Mouse (Mus musculus) heart, embryonic 16.5 days (tissue): ENCODE data around the gene Spint5. TPM values are rescaled to one million over a fixed set of nuclear protein-coding genes. Genes with fewer than 3 reads are reported as not detected.

Experiments used
- ATAC-seq: fragments of 200-750 bp; cut with Nextera tagmentation; replicated peaks from 2 replicates; pipeline ENCODE4 v1.8.0; 2017; ENCODE audit warnings: moderate number of reproducible peaks; ENCODE audit not compliant: insufficient read depth, low FRiP score; ENCODE audit errors: extremely low read depth
- H3K27ac ChIP-seq: fragments of 300-500 bp; sonication (generic); 2 replicates; pipeline ENCODE4 v1.5.1; 2014; ENCODE audit warnings: mild to moderate bottlenecking, low read length, control low read depth, moderate library complexity
- H3K27me3 ChIP-seq: fragments of 300-500 bp; sonication (generic); 2 replicates; pipeline ENCODE4 v1.6.1; 2014; ENCODE audit warnings: low read length, mixed read lengths; ENCODE audit not compliant: control insufficient read depth, insufficient read depth
- H3K36me3 ChIP-seq: fragments of 300-500 bp; sonication (generic); 2 replicates; pipeline ENCODE4 v1.6.1; 2014; ENCODE audit not compliant: control insufficient read depth, insufficient read depth
- H3K4me1 ChIP-seq: fragments of 300-500 bp; sonication (generic); 2 replicates; pipeline ENCODE4 v1.6.1; 2014; ENCODE audit warnings: low read length, mixed read lengths; ENCODE audit not compliant: control insufficient read depth, insufficient read depth
- H3K4me2 ChIP-seq: fragments of 300-500 bp; sonication (generic); 2 replicates; pipeline ENCODE4 v1.6.1; 2014; ENCODE audit warnings: low read depth, mild to moderate bottlenecking, control low read depth, low read length
- H3K4me3 ChIP-seq: fragments of 300-500 bp; sonication (generic); 2 replicates; pipeline ENCODE4 v1.5.1; 2014; ENCODE audit warnings: mild to moderate bottlenecking, control low read depth, low read length
- H3K9ac ChIP-seq: fragments of 300-500 bp; sonication (generic); 2 replicates; pipeline ENCODE4 v1.6.1; 2014; ENCODE audit warnings: low read length, control low read depth
- H3K9me3 ChIP-seq: fragments of 300-500 bp; sonication (generic); replicated peaks from 2 replicates; pipeline ENCODE4 v1.6.1; 2016; ENCODE audit warnings: low read length; ENCODE audit not compliant: control insufficient read depth
- WGBS: fragments of 180-500 bp; shearing (Covaris S2); extraction: QIAGEN DNeasy Blood & Tissue Kit; methylation state at CpG from one replicate; pipeline ENCODE4 v1.1.7; 2014; 5-methylcytosine and 5-hydroxymethylcytosine counted together
- polyA plus RNA-seq: library from polyadenylated mRNA; unstranded; fragments of >200 nt; fragmentation: Nextera tagmentation; extraction: Ambion mirVana; gene quantifications from 2 replicates; pipeline ENCODE4 v1.2.1, GENCODE M21; 2015

Spint5 gene
- polyA plus RNA-seq, 1 experiment from 2014 or later: not detected

DNA sequence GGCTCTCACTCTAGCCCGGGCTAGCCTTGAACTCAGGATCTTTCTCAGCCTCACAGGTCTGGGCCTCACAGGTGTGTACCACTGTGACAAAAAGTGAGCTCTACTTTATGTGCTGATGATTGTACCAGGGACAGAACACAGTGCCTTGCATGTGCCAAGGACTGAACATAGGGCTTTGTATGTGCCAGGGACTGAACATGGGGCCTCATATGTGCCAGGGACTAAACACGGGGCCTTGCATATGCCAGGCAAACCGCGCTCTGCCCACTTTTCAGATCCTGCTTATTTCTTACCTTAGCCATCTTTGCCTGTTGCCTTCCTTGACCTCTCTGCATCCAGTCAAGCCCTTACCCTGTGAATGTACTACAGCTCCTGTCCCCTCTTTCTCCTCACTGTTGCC lies 46.9 kb downstream of the Spint5 start:
- 99% methylated on average over 4 of the region's 4 CpGs for WGBS
- Histone ChIP-seq H3K27me3 (no peaks in the 10 kb centered on the region), H3K4me2 (no peak overlapping the region), H3K9me3 (no peaks in the 10 kb centered on the region), H3K4me1 (peaks cover 3% of the 10 kb centered on the region; the same call in 1 of the 2 replicates), H3K36me3 (peaks cover 67% of the 10 kb centered on the region), H3K4me3 (no peak overlapping the region), H3K27ac (no peak overlapping the region), H3K9ac (no peak overlapping the region)
- no peak for ATAC-seq

DNA sequence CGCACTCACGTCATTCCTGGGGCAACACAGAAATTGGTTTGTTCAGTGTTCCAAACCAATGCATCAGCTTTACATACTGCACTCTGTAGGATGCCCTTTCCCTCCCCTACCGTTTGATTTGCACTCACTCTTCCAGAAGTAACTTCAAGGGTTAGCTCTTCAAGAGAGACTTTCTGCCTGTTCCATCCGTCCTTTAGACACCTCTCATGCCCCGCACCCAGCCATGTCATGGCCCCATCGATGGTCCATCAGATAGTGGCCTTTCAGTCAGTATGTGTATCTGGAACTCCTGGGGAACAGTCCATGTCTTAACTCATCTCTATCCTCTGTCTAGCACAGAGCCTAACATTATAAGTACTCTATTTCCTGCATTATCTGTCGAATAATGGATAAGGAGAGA lies 47.5 kb downstream of the Spint5 start:
- 83% methylated on average over 7 of the region's 7 CpGs for WGBS
- no peak overlapping the region for H3K27ac ChIP-seq
- H3K27me3 ChIP-seq: no peaks in the 10 kb centered on the region
- H3K9ac ChIP-seq: no peak overlapping the region
- H3K9me3 ChIP-seq: no peaks in the 10 kb centered on the region
- no peak overlapping the region for H3K4me2 ChIP-seq
- peaks cover 3% of the 10 kb centered on the region; the same call in 1 of the 2 replicates for H3K4me1 ChIP-seq
- no peak for ATAC-seq
- no peak overlapping the region for H3K4me3 ChIP-seq
- H3K36me3 ChIP-seq: peaks cover 64% of the 10 kb centered on the region

DNA sequence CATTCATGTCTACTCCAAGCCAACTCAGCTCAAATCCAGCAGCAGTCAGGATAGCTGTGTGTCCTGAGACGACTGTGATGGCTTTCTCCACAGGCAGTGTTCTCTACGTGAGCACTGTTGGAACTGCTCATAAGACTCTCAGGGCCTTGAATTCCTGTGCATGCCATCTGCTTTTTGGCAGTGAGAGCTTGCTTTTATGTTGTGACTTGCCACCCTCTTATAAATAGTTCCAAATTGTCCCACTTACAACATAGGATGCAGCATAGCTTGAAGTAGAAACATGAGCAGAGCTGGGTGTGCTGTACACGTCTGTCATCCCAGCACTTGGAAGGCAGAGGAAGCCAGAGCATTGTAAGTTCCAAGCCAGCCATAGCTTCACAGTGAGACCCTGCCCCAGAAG lies 50.7 kb downstream of the Spint5 start:
- 60% methylated on average over 3 of the region's 3 CpGs for WGBS
- H3K27ac ChIP-seq: peak overlapping the region; percentile 65

More for the DNA sequence above, 50.7 kb downstream of the Spint5 start:
- H3K4me2 ChIP-seq: no peak overlapping the region
- H3K27me3 ChIP-seq: no peaks in the 10 kb centered on the region
- ATAC-seq: no peak
- H3K4me3 ChIP-seq: no peak overlapping the region
- H3K36me3 ChIP-seq: peaks cover 36% of the 10 kb centered on the region
- H3K9me3 ChIP-seq: no peaks in the 10 kb centered on the region
- H3K4me1 ChIP-seq: peaks cover 11% of the 10 kb centered on the region; the same call in 1 of the 2 replicates
- H3K9ac ChIP-seq: no peak overlapping the region

Other genes starting within 250 kb of the Spint5 start
- gene Trp53tg5, start 241.6 kb upstream of the Spint5 start, polyA plus RNA-seq: not detected in 2 replicates
- gene Dbndd2, start 229.2 kb upstream of the Spint5 start, polyA plus RNA-seq: 10.6 and 16.4 TPM in 2 replicates
- gene Pigt, start 217.8 kb upstream of the Spint5 start, polyA plus RNA-seq: 45.3 and 46.2 TPM in 2 replicates
- gene Wfdc2, start 152.9 kb upstream of the Spint5 start, polyA plus RNA-seq: 21.3 and 50.0 TPM in 2 replicates
- gene Spint3, start 141.8 kb upstream of the Spint5 start, polyA plus RNA-seq: not detected in 2 replicates
- 0.19 and 0.30 TPM in 2 replicates for gene Wfdc6a, start 129.9 kb upstream of the Spint5 start, polyA plus RNA-seq
- not detected in 2 replicates for gene Eppin, start 121.7 kb upstream of the Spint5 start, polyA plus RNA-seq
- gene Wfdc6b, start 101.8 kb upstream of the Spint5 start, polyA plus RNA-seq: not detected in 2 replicates
- gene Wfdc8, start 101.7 kb upstream of the Spint5 start, polyA plus RNA-seq: not detected in 2 replicates
- gene Wfdc16, start 76.5 kb upstream of the Spint5 start, polyA plus RNA-seq: not detected in 2 replicates
- gene Wfdc10, start 59.3 kb upstream of the Spint5 start, polyA plus RNA-seq: 0.35 TPM in 1 of 2 replicates, not detected in the other
- gene Wfdc9, start 58.7 kb upstream of the Spint5 start, polyA plus RNA-seq: not detected in 2 replicates
- not detected in 2 replicates for gene Wfdc11, start 41.2 kb upstream of the Spint5 start, polyA plus RNA-seq
- gene Wfdc13, start 30.2 kb upstream of the Spint5 start, polyA plus RNA-seq: 0.35 TPM in 1 of 2 replicates, not detected in the other
- not detected in 2 replicates for gene Spint4, start 16.8 kb upstream of the Spint5 start, polyA plus RNA-seq
- gene Wfdc3, start 30.6 kb downstream of the Spint5 start, polyA plus RNA-seq: 0.51 and 0.80 TPM in 2 replicates
- 56.0 and 58.7 TPM in 2 replicates for gene Dnttip1, start 30.7 kb downstream of the Spint5 start, polyA plus RNA-seq
- 388 and 390 TPM in 2 replicates for gene Ube2c, start 54.6 kb downstream of the Spint5 start, polyA plus RNA-seq
- 6.7 and 28.8 TPM in 2 replicates for gene Tnnc2, start 64.7 kb downstream of the Spint5 start, polyA plus RNA-seq
- gene Snx21, start 70.5 kb downstream of the Spint5 start, polyA plus RNA-seq: 40.6 and 45.6 TPM in 2 replicates
- 15.7 and 16.7 TPM in 2 replicates for gene Acot8, start 89.6 kb downstream of the Spint5 start, polyA plus RNA-seq
- gene Zswim3, start 89.8 kb downstream of the Spint5 start, polyA plus RNA-seq: 5.9 and 6.4 TPM in 2 replicates
- gene Zswim1, start 107.4 kb downstream of the Spint5 start, polyA plus RNA-seq: 10.6 and 12.1 TPM in 2 replicates
- gene Spata25, start 113.2 kb downstream of the Spint5 start, polyA plus RNA-seq: 0.42 TPM in 1 of 2 replicates, not detected in the other
- gene Ctsa, start 117.6 kb downstream of the Spint5 start, polyA plus RNA-seq: 173 and 184 TPM in 2 replicates
- gene Neurl2, start 118.2 kb downstream of the Spint5 start, polyA plus RNA-seq: 50.6 and 52.8 TPM in 2 replicates
- 52.0 and 67.2 TPM in 2 replicates for gene Pltp, start 142.4 kb downstream of the Spint5 start, polyA plus RNA-seq
- gene Pcif1, start 164.0 kb downstream of the Spint5 start, polyA plus RNA-seq: 53.4 and 54.5 TPM in 2 replicates
- 9.2 and 9.5 TPM in 2 replicates for gene Zfp335, start 196.5 kb downstream of the Spint5 start, polyA plus RNA-seq
- 3.8 and 9.7 TPM in 2 replicates for gene Mmp9, start 225.5 kb downstream of the Spint5 start, polyA plus RNA-seq
- 0.21 and 0.68 TPM in 2 replicates for gene Slc12a5, start 245.5 kb downstream of the Spint5 start, polyA plus RNA-seq